Mouse (Mus musculus) heart, embryonic 11.5 days (tissue): ENCODE measurements around the gene Tlr11. TPM values are rescaled to one million over a fixed set of nuclear protein-coding genes. Genes with fewer than 3 reads are reported as not detected.

Experiments
- polyA plus RNA-seq: library from polyadenylated mRNA; unstranded; fragments of >200 nt; fragmentation: Nextera tagmentation; extraction: Ambion mirVana; gene quantifications from 2 replicates; pipeline ENCODE4 v1.2.1, GENCODE M21; 2014

Tlr11 gene
- polyA plus RNA-seq, 1 experiment from 2014 or later, result not detected

Other genes with a start within 250 kb of the Tlr11 start
- not detected in 2 replicates for gene Olfr727, start 234.7 kb upstream of the Tlr11 start, polyA plus RNA-seq
- not detected in 2 replicates for gene Olfr728, start 215.2 kb upstream of the Tlr11 start, polyA plus RNA-seq
- not detected in 2 replicates for gene Olfr729, start 205.0 kb upstream of the Tlr11 start, polyA plus RNA-seq
- not detected in 2 replicates for gene Olfr730, start 169.7 kb upstream of the Tlr11 start, polyA plus RNA-seq
- not detected in 2 replicates for gene Olfr731, start 116.0 kb upstream of the Tlr11 start, polyA plus RNA-seq
- gene Olfr732, start 73.7 kb upstream of the Tlr11 start, polyA plus RNA-seq, result not detected in 2 replicates
- not detected in 2 replicates for gene Olfr733, start 56.4 kb upstream of the Tlr11 start, polyA plus RNA-seq
- gene Olfr734, start 31.2 kb upstream of the Tlr11 start, polyA plus RNA-seq, result not detected in 2 replicates
- not detected in 2 replicates for gene Olfr735, start 9.0 kb upstream of the Tlr11 start, polyA plus RNA-seq
- not detected in 2 replicates for gene Olfr736, start 23.2 kb downstream of the Tlr11 start, polyA plus RNA-seq
- gene Olfr738, start 49.7 kb downstream of the Tlr11 start, polyA plus RNA-seq, result not detected in 2 replicates
- gene Olfr739, start 60.7 kb downstream of the Tlr11 start, polyA plus RNA-seq, result not detected in 2 replicates
- gene Olfr740, start 87.6 kb downstream of the Tlr11 start, polyA plus RNA-seq, result not detected in 2 replicates
- not detected in 2 replicates for gene Olfr741, start 114.8 kb downstream of the Tlr11 start, polyA plus RNA-seq
- gene Olfr742, start 145.7 kb downstream of the Tlr11 start, polyA plus RNA-seq, result not detected in 2 replicates
- not detected in 2 replicates for gene Olfr743, start 163.9 kb downstream of the Tlr11 start, polyA plus RNA-seq